Mouse (Mus musculus) testis, adult 2 months (tissue): ENCODE measurements at regions not wholly inside any gene's neighbourhood (a gene's known extent, or its start where the extent isn't known, plus 50 kb on each side); places are given as distances from the start of the nearest gene placed in this dataset.

Experiments used
- CTCF ChIP-seq: fragments of 200-500 bp; IDR thresholded peaks from 2 replicates; pipeline ENCODE4 v1.5.1; 2012; ENCODE audit warnings: low read depth, mild to moderate bottlenecking, inconsistent platforms, low read length, moderate library complexity; ENCODE audit not compliant: control insufficient read depth, insufficient read depth, insufficient replicate concordance
- POLR2A ChIP-seq: fragments of 200-500 bp; IDR thresholded peaks from 2 replicates; pipeline ENCODE4 v1.6.1; 2012; ENCODE audit warnings: low read depth, mild to moderate bottlenecking, inconsistent platforms, low read length, moderate library complexity; ENCODE audit not compliant: control insufficient read depth

- TF ChIP-seq POLR2A (no peak), CTCF (no peak)
These were observed 317.6 kb upstream of the Rasgrp1 start for GRCm38 (mm10) chr2:117660217-117660924.
